In genomic region chr14:23539621-23540020, GRCm38 (mm10) we compare ENCODE assay signal across 23 mouse cellular contexts.
A peak's percentile ranks its signal among the peaks of the same experiment; 100 is the strongest.
DNase-seq lines count a peak whose midpoint lies in the region; ATAC-seq lines count a peak whose summit lies in the region.
"Had no signal": no experiment of that assay in that cellular context is flagged by ENCODE, and none has a peak within 500 bp of the region (broad histone marks: within the 10 kb centered on the region; RNA-seq: fewer than 3 reads in every experiment).

No protein-coding gene starts in this region.

- no peak overlapping the region for H3K27ac ChIP-seq in intestine, embryonic 14.5 days (ENCODE audit: low read depth)
- no peak overlapping the region for H3K27ac ChIP-seq in intestine, embryonic 16.5 days (ENCODE audit: low read length)
- no peak overlapping the region for H3K27ac ChIP-seq in hindbrain, embryonic 11.5 days (ENCODE audit: low read depth, low read length)

- no peak overlapping the region for H3K9ac ChIP-seq in intestine, embryonic 14.5 days (ENCODE audit: low read length)
- H3K9ac ChIP-seq in intestine, embryonic 16.5 days (ENCODE audit: low read depth, low read length): no peak overlapping the region
- no peak overlapping the region for H3K9ac ChIP-seq in hindbrain, embryonic 11.5 days (ENCODE audit: low read depth, low read length)

- ATAC-seq in frontal cortex, adult (ENCODE audit: low TSS enrichment): peak; percentile 62
- no peak for ATAC-seq in intestine, embryonic 14.5 days (replicated peaks; ENCODE audit: low FRiP score, low TSS enrichment, low read depth)
- ATAC-seq in intestine, embryonic 16.5 days: no peak
- ATAC-seq in hindbrain, embryonic 11.5 days (ENCODE audit: low FRiP score): no peak
- ATAC-seq: activated CD4-positive, CD25-positive, alpha-beta regulatory T cell, adult 4 months; CD4-positive, CD25-positive, alpha-beta regulatory T cell, adult 4 months; Patski had no signal

- intact Hi-C loops in heart, postnatal 36 days (cut with DNase I): no loop called here

- WGBS in intestine, embryonic 14.5 days: 83% methylated on average over 3 of the region's 3 CpGs
- 84% methylated on average over 3 of the region's 3 CpGs for WGBS in intestine, embryonic 16.5 days
- WGBS in hindbrain, embryonic 11.5 days: 85% methylated on average over 3 of the region's 3 CpGs

- no peaks in the 10 kb centered on the region for H3K36me3 ChIP-seq in intestine, embryonic 14.5 days (ENCODE audit: control insufficient read depth, insufficient read depth, low read length)
- H3K36me3 ChIP-seq in intestine, embryonic 16.5 days (ENCODE audit: control insufficient read depth, insufficient read depth, low read length): no peaks in the 10 kb centered on the region
- no peaks in the 10 kb centered on the region for H3K36me3 ChIP-seq in hindbrain, embryonic 11.5 days (ENCODE audit: control insufficient read depth, insufficient read depth, low read length)
- H3K36me3 ChIP-seq: G1E had no signal

- H3K4me3 ChIP-seq in intestine, embryonic 14.5 days (ENCODE audit: low read depth, low read length): no peak overlapping the region
- no peak overlapping the region for H3K4me3 ChIP-seq in intestine, embryonic 16.5 days (ENCODE audit: low read length)
- H3K4me3 ChIP-seq in hindbrain, embryonic 11.5 days (ENCODE audit: low read depth, low read length): no peak overlapping the region

- no peaks in the 10 kb centered on the region for H3K4me1 ChIP-seq in intestine, embryonic 14.5 days (replicated peaks; ENCODE audit: control insufficient read depth, insufficient read depth, low read length)
- no peaks in the 10 kb centered on the region for H3K4me1 ChIP-seq in intestine, embryonic 16.5 days (ENCODE audit: control insufficient read depth, insufficient read depth, low read length)
- no peaks in the 10 kb centered on the region for H3K4me1 ChIP-seq in hindbrain, embryonic 11.5 days (replicated peaks; ENCODE audit: control insufficient read depth, insufficient read depth, low read length)

- no peaks in the 10 kb centered on the region for H3K27me3 ChIP-seq in intestine, embryonic 14.5 days (replicated peaks; ENCODE audit: control insufficient read depth, insufficient read depth, low read length)
- H3K27me3 ChIP-seq in intestine, embryonic 16.5 days (replicated peaks; ENCODE audit: control insufficient read depth, insufficient read depth, low read length): no peaks in the 10 kb centered on the region
- H3K27me3 ChIP-seq in hindbrain, embryonic 11.5 days (ENCODE audit: control insufficient read depth, insufficient read depth, low read length): no peaks in the 10 kb centered on the region
- H3K27me3 ChIP-seq: CH12.LX, Patski had no signal

- 0 out of 2 replicates have a peak, but pooled peaks cover 3% of the 10 kb centered on the region for H3K9me3 ChIP-seq in intestine, embryonic 14.5 days (ENCODE audit: control insufficient read depth, low read length)
- H3K9me3 ChIP-seq in intestine, embryonic 16.5 days (ENCODE audit: control insufficient read depth, low read length): no peaks in the 10 kb centered on the region
- H3K9me3 ChIP-seq in hindbrain, embryonic 11.5 days (ENCODE audit: control insufficient read depth, low read length): no peaks in the 10 kb centered on the region

- DNase-seq in frontal cortex, adult 2 months (ENCODE audit: extremely low spot score in 1 of 2, low spot score in 1 of 2): no peak
- DNase-seq in heart, adult 11 months: peak; percentile 61
- DNase-seq in heart, postnatal 36 days: no peak
- DNase-seq in intestine, embryonic 14.5 days (ENCODE audit: low spot score): peak; percentile 25
- DNase-seq in brain, adult 2 months (ENCODE audit: low read depth, low spot score): peak; percentile 48
- DNase-seq in hindbrain, embryonic 11.5 days (ENCODE audit: low spot score): no peak
- DNase-seq: adrenal gland, adult 2 months; adrenal gland, adult 8-10 months; adrenal gland, postnatal 10 days; adrenal gland, postnatal 14 days; adrenal gland, postnatal 25 days; adrenal gland, postnatal 36 days; B cell, adult 2 months; cerebellum, adult 11 months; cerebellum, adult 11-12 months; cerebellum, adult 18-20 months had no signal

- H3K4me2 ChIP-seq in intestine, embryonic 14.5 days (ENCODE audit: low read length): no peak overlapping the region
- no peak overlapping the region for H3K4me2 ChIP-seq in intestine, embryonic 16.5 days (ENCODE audit: low read depth, low read length)
- H3K4me2 ChIP-seq in hindbrain, embryonic 11.5 days (replicated peaks; ENCODE audit: low read depth, low read length): no peak overlapping the region

Comparison
In these comparisons a context has a peak if more than half of its experiments do, and no peak if none do; other contexts are left out.
1. DNase-seq: peak in heart, adult 11 months (single experiment), intestine, embryonic 14.5 days (single experiment) and brain, adult 2 months (single experiment); none in frontal cortex, adult 2 months (0 of 2), heart, postnatal 36 days (0 of 2) and hindbrain, embryonic 11.5 days (single experiment).